Mouse (Mus musculus) right cerebral cortex, adult 18-20 months (tissue): Measurements from ENCODE around the gene Bst2.
"Not testable (repeated sequence)": the region's sequence is repeated elsewhere in the genome, so short reads cannot be mapped to it uniquely, and the experiment has no call there.

Experiments used
- DNase-seq: peaks from one replicate; pipeline ENCODE4 v3.0.0; 2022; ENCODE audit warnings: mixed read lengths

Gene Bst2

GRCm38 (mm10) chr8:71558958-71559690 is 21.9 kb upstream of the Bst2 start:
- no peak for DNase-seq

GRCm38 (mm10) chr8:71558071-71558957 is 21.1 kb upstream of the Bst2 start, which contains the start of gene Tmem221:
TSS of gene Tmem221 (minus strand) at chr8:71558871.
- no peak for DNase-seq

DNA sequence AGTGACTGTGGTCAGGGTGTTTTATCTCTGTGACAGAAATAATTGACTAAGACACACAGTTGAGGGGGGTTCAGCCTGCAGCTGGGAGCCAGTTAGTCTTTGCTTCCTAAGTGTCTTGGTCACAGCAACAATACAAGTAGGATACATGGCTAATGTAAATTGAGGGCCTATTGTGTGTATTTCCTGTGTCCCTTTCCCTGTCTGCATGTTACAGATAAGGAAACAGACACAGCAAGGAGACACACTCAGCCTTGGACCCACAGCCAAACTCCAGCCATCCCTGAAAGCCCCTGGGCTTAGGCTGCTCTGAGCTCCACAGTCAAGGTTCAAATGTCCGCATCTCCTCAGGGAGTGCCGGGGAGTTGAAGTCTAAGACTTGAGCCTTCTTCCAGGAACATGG is 17.4 kb upstream of the Bst2 start:
- DNase-seq: no peak

DNA sequence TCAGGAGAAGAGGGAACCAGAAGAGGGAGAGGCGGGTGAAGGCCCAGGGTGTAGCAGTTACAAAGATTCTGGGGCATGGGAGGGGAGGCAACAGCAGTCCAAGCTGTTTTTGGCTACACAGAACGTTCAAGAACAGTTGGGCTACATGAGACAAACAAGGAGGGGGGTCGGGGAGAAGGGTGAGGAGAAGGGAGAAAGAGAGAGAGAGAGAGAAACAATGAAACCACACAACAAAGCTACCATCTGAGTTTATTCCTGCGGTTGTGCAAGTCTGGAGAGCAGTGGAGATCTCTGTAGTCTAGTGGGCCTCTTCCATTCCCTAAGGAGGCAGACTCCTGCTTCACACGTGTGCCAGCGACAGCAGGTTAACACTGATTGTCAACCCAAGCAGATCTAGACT is 16.7 kb upstream of the Bst2 start:
- DNase-seq: no peak

GRCm38 (mm10) chr8:71552770-71553169 is 15.5 kb upstream of the Bst2 start:
- no peak for DNase-seq

- no peak for DNase-seq
Measured at GRCm38 (mm10) chr8:71550754-71551153, 13.5 kb upstream of the Bst2 start.

DNA sequence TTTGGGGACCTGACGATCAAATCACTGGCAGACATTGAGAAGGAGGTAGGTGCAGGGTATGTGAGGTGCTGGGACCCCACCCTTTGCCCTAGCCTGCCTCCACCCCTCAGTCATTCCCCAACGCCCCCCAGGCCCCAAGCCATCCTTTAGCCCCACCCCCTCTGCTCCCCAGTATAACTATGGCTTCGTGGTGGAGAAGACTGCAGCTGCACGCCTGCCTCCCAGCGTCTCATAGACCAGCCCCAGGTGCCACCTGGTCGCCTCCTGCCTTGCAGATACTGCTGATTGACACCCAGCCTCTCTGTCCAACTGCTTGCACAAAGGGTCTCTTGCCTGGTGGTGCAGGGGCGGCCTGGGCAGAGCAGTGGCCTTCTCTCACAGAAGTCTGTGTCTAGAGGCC is 10.3 kb upstream of the Bst2 start:
- no peak for DNase-seq

DNA sequence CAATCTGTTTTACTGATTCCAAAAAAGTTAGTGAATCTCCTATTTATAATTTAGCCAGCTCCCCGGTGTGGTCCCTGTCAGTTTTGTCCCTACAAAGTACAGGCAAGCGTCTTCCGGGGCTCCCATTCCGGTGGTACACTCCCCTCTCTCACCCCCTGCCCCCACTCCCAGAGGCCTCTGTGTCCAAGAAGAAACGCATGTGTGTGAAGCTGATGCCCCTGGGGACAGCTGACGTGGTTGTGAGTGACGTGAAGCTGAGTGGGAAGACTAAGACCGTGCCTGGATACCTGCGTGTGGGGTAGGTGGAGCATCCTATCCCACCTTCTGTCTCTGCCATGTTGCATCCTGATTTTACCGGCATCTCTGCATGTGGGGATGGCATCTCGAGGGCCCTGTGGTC is 7.8 kb upstream of the Bst2 start:
- no peak for DNase-seq

DNA sequence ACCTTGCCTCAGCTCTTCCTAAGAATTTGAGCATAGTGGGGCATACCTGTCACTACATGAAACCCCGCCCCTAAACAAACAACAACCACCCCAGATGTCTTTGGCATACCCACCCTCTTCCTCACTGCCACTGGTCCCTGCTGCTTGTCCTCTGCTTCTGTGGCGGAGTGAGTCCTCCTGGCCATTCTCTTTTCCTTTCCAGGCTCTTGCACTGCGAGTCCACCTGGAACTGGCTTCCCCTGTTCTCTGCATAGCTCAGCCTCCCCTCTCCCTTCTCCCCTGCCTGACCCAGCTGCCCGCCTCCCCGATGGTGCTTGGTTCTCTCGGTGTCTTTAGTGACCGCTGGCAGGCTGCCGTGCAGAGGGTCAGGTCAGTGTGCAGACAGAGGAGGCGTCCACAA is 6.5 kb upstream of the Bst2 start:
- no peak for DNase-seq

DNA sequence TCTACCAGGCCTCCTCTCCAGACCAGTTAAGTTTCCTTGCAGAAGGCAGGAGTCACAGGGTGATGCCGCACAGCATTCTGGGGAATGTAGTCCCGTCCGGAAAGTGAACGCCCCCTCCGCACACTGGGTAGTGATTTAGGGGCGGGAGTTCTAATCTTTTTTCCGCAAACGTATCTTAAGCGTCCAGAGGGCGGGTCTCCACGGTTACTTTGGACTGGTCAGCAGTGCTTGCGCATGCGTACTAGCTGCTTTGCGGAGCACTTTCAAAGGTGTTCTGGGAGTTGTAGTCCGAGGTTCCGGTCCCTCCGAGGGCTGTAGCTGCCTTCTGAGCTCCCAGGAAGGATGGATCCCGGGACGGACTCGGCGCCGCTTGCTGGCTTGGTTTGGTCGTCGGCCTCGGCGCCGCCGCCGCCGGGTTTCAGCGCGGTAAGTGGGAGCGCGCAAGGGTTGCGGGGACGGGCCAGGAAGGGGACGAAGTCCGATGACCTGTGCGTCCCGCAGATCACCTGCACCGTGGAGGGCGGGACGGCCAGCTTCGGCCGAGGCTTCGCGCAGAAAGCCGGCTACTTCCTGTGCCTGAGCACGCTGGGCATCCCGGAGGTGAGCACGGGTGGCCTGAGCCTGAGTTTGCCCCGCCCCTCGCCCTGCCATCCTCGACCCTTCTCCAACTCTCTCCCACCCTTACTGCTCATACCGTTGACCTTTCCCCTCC is 5.5 kb upstream of the Bst2 start, which contains the start of gene Mvb12a:
Gene Mvb12a (plus strand): TSS at position 291 of the 712 bp plus-strand sequence.
- DNase-seq: peak; percentile 98

DNA sequence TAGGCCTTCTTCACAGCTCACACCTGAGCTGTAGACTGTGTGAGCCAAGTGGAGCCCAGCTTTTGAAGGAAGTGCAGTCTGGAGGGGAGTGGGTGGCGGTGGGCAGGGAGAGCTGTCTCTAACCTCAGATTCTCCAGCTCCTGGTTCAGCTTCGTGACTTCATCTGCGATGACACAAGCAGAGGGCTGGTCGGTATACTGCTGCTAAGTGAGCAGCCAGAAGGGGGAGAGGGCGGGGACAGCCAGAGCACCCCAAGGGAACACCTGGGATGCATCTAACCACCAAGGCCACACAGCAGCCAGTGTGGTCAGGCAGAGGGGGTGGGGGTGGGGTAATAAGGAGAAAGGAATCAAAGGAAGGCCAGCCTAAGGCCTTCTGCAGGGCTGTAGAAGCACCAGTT is 1.6 kb downstream of the Bst2 start:
- no peak for DNase-seq

DNA sequence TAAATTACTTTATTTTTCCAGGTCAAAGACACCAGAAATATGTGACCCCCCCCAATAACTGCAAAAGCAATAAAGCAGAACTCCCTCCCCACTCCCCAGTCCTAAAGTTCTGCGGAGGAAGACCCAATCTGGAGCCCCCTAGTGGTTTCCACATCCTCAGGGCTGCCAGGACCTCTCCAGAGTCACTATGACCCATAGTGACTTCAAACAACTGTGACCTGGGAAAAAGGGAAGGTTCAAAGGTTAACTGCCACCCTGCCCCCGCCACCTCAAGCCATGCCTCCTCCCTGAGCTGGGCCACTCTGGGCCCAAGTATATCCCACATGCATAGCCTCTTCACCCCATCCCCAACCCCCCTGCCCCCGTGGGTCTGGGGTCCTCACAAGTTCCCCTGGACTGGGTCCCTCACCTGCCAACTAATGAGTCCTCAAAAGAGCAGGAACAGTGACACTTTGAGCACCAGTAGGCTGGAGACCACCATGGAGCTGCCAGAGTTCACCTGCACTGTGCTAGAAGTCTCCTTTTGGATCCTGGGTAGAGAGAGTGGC is 2.9 kb downstream of the Bst2 start:
- no peak for DNase-seq

DNA sequence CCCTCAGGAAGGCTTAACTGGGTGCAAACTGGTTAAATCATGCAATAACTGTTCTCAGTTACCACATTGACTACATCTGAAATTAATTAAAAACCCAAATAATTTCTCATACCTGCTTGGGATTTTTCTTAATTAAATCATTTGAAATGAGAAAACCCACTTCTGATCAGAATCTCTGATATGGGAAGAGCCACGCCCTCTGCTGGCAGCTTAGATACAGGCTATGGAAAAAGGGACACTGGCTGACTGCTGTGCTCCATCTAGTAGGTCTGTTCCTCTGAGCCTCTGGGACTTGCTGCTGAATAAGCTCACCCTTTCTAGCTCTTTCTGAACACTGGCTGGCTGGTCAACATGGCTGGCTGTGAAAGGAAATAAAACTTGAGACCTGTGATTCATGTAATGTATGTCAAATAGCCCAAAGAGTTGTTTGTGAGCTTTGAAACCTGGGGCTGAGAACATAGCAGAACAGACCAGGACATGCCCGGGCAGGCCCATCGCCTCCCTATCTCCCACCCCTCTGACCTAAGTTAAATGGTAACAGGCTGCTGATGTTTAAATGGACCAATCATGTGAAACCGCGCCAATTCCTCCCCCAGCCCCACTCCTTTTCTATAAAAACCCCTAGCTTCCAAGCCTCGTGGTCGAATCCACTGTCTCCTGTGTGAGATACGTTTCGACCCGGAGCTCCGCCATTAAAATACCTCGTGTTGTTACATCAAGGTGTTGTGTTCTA is 6.4 kb downstream of the Bst2 start:
- DNase-seq: not testable (repeated sequence)

GRCm38 (mm10) chr8:71528362-71529073 is 8.7 kb downstream of the Bst2 start:
- no peak for DNase-seq

DNA sequence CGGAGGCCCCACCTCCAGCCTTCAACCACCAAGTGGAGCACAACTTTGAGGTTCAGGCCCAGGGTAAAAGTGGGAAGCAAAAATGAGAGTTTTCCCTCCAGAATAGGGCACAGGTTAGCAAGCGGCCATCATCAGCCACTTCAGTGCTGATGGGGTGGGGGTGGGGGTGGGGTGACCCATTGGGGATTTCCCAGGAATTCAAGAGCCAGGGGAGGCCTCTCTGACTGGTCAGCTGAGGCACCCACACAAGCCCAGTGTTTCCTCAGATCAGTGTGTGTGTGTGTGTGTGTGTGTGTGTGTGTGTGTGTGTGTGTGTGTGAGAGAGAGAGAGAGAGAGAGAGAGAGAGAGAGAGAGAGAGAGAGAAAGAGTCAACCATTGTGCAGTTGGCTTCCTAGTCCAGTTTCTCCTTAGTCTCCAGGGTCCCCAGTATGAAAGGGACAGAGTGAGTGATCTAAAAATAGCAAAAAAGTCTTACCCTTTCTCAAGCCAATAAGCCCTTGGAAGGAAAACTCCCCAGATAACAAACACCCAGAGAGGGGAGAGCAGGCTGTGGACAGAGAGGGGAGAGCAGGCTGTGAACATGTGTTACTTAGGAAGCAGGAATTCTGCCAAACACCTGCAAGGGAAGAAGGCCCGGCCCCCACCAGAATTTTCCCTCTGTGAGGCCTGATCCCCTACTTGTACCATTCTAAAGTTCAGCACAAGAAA is 9.9 kb downstream of the Bst2 start:
- no peak for DNase-seq

GRCm38 (mm10) chr8:71526272-71526671 is 11.0 kb downstream of the Bst2 start:
- no peak for DNase-seq

GRCm38 (mm10) chr8:71525226-71526050 is 11.8 kb downstream of the Bst2 start, which contains the start of gene Ccdc194:
TSS of gene Ccdc194 (minus strand) at chr8:71525711.
- DNase-seq: no peak

DNA sequence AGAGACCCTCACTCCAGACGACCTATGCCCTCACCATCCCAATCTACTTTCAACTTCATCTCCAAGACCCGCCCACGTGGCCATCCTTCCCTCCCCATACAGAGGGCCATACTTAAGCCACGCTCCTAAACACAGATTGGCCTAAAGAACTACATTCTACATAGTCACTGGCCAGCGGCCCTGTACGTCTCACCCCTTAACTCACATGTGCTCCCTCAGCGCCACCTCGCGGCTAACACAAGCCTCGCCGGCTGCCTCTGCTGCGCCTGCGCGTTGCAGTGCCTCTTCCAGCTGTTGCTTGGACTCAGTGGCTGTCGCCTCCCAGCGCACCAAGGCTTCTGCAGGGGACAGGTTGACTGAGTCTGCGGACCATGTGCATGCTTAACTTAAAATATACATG is 15.6 kb downstream of the Bst2 start:
- peak; percentile 90 for DNase-seq

DNA sequence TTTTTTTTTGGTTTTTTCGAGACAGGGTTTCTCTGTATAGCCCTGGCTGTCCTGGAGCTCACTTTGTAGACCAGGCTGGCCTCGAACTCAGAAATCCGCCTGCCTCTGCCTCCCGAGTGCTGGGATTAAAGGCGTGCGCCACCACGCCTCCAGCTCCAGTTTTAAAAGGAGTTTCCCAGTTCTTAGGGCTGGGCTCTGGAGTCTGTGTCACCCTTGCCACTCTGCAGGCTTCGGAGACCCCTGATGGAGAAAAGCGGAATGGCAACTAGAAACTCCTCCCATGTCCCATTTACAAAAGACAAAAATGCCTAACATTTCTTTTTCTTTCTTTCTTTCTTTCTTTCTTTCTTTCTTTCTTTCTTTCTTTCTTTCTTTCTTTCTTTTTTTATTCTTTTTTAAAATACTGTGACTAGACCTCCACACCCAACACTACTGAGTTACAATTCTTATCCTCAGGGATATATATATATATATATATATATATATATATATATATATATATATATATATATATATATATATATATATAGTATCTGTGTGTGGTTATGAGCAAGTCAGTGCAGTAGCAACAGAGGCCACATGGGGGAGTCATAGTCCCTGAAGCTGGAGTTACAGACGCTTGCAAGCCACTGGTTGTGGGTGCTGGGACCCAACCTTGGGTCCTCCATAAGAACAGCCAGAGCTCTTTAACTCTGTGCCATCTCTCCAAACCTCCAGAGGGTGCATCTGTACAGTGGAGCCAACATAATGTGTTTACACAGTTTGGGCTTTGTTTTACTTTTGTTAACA is 18.0 kb downstream of the Bst2 start:
- DNase-seq: not testable (repeated sequence)
